Mouse (Mus musculus): ENCODE measurements at regions not wholly inside any gene's neighbourhood (a gene's known extent, or its start where the extent isn't known, plus 50 kb on each side); places are given as distances from the start of the nearest gene placed in this dataset.

DNA sequence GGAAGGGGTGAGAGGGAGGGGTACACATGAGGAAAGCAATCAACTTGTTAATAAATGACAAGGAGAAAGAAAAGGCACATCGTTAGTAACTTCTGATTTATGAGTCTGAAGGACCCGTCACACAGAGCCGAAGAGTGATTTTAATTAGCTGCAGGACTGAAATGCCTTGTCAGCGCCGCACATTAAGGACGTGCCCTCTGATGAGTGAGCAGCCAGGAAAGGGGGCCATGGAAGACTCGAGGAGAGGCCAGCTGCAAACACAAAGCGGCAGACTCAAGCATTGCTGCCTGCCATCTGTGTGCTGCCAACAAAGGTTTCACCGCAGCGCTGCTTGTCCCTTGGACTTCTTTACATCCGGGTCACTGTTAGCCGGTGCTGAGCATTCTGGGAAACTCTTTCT is 184.8 kb upstream of the Fn1 start:
- no peak for DNase-seq (ENCODE audit: low read depth, low spot score)

DNA sequence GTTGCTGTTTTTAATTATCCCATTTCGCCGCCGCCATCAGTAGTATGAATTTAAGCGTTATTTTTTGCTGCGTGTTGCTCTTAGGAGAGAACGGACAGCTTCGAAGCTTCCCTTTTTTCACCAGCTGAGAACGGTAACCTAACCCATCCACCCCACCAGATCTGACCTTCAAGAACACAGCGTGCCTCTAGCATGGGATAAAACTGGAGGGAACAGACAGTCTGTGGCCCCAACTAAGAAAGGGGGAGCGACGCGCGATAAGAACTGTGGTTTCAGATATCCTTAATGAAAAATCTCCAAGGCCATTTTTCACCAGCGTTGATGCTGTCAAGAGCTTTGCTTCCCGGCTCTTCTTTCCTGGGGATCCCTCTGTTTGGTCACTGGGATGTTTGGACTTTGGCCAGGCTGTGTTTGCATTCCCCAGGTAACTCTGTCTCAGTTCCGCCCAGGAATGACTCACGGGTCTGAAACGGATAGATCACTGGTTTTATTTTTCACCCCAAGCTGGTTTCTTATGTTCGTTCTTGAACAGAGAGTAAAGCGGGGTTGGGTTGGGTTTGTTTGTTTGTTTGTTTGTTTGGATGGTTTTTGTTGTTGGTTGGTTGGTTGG is 184.1 kb upstream of the Fn1 start:
- DNase-seq (ENCODE audit: low read depth, low spot score) = peak; percentile 10

DNA sequence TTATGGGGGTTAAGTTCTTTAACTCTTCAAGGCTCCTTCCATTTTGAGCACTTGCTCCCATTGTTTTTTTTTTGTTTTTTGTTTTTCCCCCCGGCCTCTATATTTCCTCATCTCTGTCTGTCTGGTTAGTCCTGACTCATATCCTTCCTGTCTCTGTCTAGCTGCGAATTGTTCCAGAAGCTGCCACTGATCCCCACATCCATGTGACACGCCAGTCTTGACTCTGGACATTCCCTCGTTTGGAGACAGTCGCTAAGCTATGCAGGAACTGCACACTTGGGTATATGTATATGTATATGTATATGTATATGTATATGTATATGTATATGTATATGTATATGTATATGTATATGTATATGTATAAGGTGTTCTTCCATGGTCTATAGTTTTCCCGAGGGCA is 177.4 kb upstream of the Fn1 start:
- peak; percentile 33 for DNase-seq (ENCODE audit: low read depth, low spot score)

DNA sequence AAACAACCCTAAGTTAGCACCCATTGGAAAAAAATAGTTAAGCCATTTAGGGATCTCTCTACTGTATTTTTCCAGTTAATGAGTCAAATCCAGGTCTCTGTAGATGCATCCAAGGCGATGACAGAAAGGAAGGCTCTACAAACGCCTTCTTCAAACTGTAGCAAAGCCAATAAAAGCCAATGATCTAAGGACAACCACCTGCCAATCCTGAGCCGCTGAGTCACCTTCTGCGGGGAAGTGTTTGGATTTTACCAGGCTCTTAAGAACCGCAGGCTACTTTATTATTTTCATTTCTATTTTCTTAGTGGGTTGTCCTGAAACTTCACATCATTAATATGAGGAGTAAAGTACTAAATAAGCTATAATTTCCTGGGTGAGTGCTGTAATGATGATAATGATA is 171.4 kb upstream of the Fn1 start:
- no peak for DNase-seq (ENCODE audit: low read depth, low spot score)

DNA sequence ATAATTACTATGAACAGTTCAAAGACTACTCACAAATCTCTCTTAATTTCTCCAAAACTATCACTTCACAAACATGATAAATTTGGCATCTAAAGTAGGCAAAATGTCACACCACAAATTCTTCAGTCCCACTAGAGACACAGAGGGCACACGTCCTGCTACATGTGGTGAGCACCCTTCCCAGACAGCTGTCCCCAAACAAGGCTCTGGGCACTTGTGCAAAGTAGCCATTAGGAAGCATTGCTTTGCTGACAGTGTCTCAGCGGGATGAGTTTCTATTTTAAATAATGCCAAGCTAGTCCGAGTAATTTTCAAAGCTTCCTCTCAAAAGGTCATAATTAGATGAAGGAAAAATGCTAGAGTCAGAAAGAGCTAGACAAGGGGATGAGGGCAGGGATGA is 169.1 kb upstream of the Fn1 start:
- no peak for DNase-seq (ENCODE audit: low read depth, low spot score)

DNA sequence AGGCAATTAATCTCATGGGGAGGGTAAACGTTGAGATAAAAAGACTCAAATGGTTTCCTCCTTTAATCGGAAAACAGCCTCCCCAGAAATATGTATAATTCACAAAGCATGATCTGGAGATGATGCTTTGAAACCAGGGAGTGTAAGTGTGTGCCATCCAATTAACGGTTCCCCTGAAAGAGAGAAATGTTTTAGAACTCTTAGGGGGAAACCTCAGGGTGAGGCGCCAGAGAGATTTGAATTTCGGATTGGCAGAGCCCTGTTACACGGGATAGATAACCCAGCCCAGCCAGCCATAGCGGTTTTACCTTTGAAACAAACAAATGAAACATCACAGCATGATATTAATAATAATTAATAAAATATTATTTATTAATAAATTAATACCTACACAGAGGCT is 168.1 kb upstream of the Fn1 start:
- no peak for DNase-seq (ENCODE audit: low read depth, low spot score)

DNA sequence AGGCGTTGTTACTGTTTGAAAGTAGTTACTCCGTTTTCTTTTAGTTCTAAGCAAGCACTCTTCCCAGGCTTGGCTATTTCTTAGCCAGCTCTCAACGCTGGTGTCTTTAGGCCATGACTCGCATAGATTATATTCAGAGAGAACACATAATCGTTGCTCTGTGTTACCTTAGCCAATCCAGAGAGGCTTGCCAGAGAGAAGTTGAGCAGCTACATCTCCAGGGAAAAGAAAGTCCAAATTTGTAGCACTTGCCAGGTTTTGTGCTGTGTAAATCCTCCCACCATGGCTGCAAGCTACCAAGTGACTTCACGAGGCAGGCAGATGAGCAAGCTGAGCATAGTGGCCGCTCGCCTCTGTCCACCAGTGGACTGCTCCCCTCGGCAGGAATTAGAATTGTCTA is 163.3 kb upstream of the Fn1 start:
- peak; percentile 86 for DNase-seq (ENCODE audit: low read depth, low spot score)

DNA sequence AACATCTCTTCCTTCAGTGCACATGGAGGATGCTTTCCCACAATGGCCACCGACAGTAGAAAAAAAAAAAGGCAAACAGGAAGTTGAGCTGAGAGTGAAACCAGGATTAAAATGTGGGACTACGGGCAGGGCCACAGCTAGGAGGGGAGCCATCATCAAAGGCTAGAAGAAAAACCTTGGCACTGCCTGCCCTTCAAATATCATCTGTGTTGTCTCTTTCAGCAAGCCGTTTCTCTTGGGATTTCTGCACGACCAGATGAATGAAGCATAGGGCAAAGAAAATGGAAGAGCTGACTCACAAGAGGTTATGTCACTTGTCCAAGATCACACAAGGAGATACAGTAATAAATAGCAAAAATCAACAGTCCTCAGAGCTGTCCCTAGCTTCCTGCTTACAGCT is 161.1 kb upstream of the Fn1 start:
- DNase-seq (ENCODE audit: low read depth, low spot score) = peak; percentile 84

DNA sequence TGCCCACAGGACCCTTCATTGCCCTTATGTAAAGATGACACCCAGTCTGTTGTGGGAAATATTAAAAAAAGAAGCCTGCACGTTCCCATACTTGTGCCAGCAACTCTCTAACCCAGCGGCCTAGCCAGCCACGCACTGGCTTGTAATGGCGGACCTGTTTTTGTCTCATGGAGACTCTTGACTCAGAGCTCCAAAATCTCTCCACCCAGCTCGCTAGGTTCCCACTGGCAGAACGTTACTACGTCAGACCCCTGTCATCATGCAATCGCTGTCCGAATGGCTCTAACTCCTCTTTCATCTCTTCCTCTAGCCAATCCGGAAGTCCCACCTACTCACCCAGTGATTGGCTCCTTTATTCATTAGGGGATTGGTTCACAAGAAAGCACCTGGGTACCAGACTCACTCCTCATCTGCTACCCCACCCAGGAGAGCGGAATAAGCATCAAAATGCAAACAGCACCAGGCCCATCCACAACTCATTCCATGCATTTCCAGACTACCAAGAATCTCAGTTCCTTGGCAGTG is 159.2 kb upstream of the Fn1 start:
- no peak for DNase-seq (ENCODE audit: low read depth, low spot score)

DNA sequence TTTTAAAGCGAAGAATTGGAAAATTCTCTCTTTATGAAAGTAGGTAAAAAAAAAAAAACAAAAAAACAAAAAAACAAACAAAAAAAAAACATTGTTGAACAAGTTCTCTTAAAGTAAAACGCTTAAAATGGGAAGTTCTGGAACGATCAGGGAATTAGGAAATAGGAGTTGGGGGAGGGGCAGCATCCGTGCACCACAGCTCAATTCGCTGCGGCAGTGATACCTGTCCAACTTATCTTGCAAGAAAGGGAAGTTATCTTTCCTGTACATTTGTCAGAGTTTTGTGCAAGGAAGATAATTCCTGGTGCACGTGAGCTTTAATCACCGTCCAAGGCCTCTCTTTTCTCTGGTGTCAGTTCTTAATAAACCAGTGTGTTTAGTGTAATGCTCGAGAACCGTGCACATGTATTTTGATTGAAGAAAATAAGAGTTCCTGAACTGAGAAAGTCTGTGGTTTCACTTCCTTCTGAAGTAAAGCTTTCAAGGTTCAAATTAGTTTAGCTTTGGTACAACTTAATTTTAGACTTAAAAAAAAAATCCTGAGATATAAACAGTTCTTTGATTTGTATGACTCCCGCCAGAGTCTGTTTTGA is 158.3 kb upstream of the Fn1 start:
- no peak for DNase-seq (ENCODE audit: low read depth, low spot score)

DNA sequence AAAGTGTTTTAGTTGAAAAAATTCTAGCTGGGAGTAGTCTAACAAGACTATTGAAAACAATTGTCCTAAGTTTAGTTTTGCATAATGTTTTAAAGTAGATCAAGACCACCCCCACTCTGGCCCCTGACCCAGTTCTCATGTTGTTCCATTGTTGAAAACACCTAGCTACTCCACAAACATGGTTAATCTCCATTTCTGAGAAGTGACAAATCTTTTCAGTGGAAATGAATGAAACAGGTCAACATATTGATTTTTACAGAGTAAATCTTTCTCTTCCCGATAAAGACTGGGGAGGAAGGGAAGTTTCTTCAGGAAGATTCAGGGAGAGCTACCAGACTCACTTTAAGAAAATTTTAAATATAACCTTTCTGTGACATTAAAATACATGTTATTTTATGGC is 155.0 kb upstream of the Fn1 start:
- DNase-seq (ENCODE audit: low read depth, low spot score) = no peak

DNA sequence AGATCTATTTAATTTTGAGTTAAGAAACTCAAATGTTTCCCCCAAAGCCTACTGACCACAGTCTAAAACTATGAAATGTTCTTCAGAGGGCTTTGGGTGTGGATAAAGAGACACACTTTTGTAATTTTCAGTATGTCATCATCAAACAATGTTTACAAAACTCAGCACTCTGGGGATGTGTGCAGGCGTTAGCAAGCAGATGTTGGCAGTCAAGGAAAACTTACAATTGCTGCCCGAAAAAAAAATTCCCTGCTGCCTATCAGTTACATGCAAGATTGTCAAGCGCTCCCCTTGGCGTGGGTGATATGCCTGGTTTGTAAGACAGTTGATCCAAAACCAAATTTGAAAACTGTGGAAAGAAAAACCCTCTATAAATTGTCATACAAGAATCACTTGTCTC is 154.6 kb upstream of the Fn1 start:
- peak; percentile 87 for DNase-seq (ENCODE audit: low read depth, low spot score)

DNA sequence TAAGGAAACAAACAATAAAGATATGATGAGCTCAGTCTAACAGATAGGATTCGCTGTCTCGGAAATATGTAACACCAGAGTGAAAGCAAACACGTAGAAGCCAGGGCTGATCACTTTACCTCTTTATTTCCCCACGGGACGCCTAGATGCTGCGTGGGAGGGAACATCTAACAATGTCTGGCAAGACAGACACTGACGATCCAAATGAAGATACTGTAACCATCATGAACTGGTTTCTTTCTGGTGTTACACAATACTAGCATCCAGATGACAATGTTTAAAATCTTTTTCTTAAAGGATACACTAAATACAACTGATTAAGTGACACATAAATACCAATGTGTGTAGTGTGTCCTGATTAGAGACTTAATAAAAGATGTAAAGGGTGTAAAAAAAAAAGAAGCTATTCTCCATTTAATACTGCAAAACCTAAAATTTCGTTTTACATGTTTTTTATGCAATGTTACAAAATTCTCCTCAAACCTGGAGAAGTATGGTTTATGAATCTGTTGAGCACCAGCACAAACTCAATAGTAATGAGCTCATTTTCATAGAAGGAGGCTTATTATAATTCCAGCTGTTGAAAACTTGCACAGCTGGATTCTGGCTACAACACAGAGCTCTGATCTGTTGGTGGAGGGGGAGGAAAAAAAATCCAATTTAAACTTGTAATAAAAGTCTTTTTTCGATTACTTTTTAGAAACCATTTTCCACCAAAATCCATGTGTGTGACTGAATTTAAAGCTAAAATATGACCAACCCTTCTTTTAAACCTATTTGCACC is 148.5 kb upstream of the Fn1 start:
- peak; percentile 62 for DNase-seq (ENCODE audit: low read depth, low spot score)

DNA sequence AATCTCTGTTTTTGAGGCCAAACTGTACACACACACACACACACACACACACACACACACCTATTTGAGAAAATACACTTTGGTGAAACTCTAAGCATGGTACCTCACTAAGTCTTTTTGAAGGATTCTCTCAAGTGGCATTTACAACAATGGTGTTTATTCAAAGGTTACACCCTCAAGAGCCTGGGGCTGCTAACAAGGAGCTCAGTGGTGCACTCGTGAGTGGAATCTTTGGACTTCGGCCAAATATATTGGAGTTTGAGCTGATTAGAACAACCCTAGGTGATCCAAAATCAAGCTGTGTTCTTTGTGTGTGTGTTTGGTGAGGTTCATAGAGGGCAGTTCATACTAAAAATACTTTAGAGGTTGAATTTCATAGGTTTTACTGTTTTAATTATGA is 147.6 kb upstream of the Fn1 start:
- peak; percentile 57 for DNase-seq (ENCODE audit: low read depth, low spot score)

DNA sequence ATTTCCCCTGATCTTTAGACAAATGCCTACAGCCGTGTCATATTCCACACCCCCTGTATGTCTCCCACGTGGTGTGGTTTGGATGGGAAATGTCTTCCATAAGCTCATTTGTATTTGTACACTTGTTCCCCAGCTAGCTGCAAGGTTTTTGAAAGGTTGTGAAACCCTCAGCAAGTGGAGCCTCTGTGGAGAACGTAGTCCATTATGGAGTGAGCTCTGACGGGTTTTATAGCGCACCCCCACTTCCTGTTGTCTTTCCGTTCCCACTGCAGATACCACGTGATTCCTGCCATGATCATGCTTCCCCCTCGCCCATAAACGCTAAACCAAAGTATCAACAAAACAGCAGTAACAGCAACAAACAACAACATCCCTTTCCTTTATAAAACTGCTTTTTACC is 145.6 kb upstream of the Fn1 start:
- no peak for DNase-seq (ENCODE audit: low read depth, low spot score)

DNA sequence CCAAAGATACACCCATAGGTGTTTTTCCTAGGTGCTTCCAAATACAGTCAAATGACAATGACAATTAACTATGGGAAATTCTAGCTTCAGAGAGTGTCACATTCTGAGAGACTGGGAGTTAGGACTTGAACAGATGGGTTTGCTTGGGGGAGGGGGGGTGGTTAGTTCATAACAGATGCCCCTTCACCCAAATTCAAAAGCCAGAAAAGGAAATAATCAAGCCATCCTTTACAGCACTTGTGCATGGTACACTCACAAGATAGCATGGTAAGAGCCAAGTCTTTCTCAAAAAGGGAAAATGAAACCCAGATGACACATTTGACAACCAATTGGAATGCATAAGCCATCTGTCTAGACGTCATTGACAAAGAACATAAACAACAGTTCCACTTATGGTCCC is 135.4 kb upstream of the Fn1 start:
- DNase-seq (ENCODE audit: low read depth, low spot score) = peak; percentile 45

DNA sequence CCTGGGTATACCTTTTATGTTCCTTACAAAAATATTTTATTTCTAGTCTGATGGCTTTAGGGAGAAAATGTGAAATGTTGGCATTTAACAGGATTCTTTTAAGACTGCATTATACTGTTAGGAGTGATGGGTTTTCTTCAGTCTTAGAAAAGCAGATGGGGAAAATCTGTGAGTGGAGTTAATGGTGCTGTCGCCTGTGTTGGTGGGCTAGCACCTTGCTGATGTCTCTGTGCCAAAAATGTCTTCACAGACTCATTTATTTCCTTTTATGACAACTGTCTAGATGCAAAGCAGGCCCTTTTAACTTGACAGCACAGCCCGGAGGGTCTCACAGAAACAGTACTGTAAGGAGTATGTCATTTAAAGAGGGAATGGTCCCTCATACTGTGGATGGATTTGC is 131.9 kb upstream of the Fn1 start:
- DNase-seq (ENCODE audit: low read depth, low spot score) = no peak

DNA sequence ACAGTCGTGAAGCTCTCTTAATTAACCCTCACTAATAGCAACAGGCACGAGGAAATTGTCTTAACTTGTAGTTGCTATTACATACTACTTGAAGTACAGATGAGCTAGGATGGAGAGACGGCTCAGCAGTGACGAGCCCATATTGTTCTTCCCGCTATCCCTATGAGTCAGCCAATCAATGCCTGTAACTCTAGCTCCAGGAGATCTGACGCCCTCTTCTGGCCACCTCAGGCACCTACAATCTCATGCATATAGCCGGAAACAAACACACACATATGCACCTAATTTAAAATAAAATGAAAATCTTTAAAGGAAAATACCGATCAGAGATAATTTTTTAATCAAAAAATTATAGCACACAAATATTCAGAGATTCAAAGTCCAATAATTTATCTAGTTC is 125.3 kb upstream of the Fn1 start:
- DNase-seq (ENCODE audit: low read depth, low spot score) = no peak

DNA sequence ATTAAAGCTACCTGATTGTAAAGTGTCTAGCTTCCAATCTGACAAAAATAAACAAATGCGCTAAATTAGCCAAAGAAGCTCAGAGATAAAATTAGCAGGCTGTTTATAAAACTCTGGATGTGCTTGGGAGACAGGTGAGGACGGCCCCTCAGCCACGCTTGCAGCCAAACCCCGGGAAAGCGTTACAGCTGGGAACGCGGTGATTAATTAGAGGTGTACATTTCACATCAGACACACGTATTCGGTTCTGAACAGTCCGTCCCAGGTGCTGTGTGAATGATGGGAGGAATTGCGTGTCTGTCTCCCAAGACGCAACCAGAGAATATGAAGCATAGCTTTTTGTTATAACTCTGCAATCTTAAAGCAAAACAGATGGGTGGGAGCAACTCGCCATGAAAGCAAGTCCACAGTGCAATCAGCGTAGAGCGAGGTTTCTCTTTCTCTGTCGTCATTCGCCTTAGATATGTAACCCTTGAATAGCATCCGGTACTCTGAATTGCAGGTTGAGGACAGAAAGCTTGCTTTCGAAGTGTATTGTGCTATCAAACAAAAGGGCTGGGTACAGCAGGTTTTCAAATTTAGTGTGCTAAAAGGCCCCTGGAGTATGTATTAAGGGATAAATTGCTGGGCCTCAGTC is 123.0 kb upstream of the Fn1 start:
- no peak for DNase-seq (ENCODE audit: low read depth, low spot score)

DNA sequence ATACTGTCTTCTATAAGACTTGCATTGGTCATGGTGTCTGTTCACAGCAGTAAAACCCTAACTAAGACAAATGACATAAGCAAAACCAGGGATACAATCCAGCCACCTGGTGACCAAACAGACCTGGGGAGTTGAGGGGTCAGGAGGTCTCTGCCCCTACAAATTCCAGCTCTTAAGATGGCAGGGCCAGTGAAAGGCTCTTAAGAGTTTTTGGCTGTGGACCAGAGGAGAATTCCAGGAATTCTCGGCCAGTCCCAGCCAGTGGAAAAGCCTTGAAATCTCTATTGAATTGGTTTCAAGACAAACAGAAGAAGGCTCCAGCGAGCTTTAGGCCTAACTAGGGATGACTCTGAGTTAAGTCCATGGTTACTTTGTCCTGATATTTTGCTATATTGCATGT is 119.5 kb upstream of the Fn1 start:
- peak; percentile 43 for DNase-seq (ENCODE audit: low read depth, low spot score)

DNA sequence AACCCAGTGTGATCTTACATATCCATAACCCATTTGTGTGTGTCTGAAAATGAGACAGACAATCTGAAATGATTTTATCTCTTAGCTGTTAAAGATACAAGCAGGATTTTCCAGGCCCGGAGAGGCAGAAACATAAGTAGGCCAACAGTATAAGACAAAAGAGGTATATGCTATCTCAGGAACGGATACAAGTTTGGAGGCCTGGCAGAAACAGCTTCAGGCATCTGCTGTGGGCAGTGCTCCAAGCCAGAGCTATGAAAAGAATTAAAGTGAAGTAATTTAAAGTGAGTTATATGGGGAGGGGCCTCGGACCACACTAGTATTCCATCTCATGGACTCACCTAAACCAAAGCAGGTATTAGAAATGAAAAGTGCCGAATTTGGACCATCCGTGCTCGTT is 118.8 kb upstream of the Fn1 start:
- no peak for DNase-seq (ENCODE audit: low read depth, low spot score)

DNA sequence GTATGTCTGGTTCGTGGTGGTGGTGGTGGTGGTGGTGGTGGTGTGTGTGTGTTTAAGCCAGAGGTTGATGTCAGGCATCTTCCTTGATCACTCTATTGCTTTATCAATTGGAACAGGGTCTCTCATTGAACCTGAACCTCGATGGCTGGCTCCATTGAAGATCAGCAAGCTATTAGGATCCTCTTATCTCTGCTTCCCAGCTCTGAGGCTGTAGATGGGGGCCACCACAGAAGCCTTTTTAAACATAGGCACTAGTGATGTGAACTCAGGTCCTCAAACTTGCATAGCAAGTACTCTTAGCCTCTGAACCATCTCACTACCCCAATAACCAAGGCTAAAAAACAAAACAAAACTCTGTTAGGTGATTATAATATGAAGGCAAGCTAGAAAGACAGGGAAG is 116.6 kb upstream of the Fn1 start:
- DNase-seq (ENCODE audit: low read depth, low spot score) = no peak

DNA sequence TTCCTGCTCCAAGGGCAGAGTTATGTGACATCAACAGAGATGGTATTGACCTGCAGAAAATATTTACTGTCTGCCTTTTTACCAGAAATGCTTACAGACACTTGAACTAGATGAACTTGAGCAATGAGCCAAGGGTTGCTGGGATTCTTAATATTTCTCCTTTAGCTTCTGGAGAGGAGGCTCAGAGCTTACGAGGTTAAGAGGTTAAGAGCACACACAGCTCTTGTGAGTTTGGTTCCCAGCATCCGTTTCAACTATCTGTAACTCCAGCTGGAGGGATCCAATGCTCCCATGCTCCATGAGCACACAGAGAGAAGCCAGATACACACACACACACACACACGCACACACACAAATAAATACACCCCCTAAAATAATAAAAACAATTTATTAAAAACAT is 114.7 kb upstream of the Fn1 start:
- no peak for DNase-seq (ENCODE audit: low read depth, low spot score)

Measured in 3T3-L1 (cell line).